Mouse (Mus musculus) MEL (cell line): ENCODE results near the gene Sox10. TPM values are rescaled to one million over a fixed set of nuclear protein-coding genes. Genes with fewer than 3 reads are reported as not detected.

ENCODE experiments used
- DNase-seq: peaks from one replicate; pipeline ENCODE4 v3.0.0; 2011; ENCODE audit warnings: low read depth, low spot score
- H3K27ac ChIP-seq: 2 replicates; pipeline ENCODE4 v1.5.1; 2012; ENCODE audit warnings: low read depth, mild to moderate bottlenecking, control low read depth, low read length, moderate library complexity; ENCODE audit not compliant: control insufficient read depth
- H3K27me3 ChIP-seq, 2 experiments: fragments of 150-350 bp in 1 of 2; sonication (generic) in 1 of 2; 2 replicates each; pipeline ENCODE4 v1.6.1; 2012; ENCODE audit warnings: low read length in 2 of 2, mild to moderate bottlenecking in 2 of 2, improper control_type of control experiment in 1 of 2, moderate library complexity in 1 of 2; ENCODE audit not compliant: insufficient read depth in 2 of 2, control insufficient read depth in 1 of 2
- H3K36me3 ChIP-seq, 2 experiments: 2 replicates each; pipeline ENCODE4 v1.6.1; 2012 to 2014; ENCODE audit warnings: low read length in 2 of 2, improper control_type of control experiment in 1 of 2, inconsistent platforms in 1 of 2, mild to moderate bottlenecking in 1 of 2; ENCODE audit not compliant: insufficient read depth in 2 of 2, control insufficient read depth in 1 of 2
- H3K4me1 ChIP-seq, 2 experiments: fragments of 150-350 bp in 1 of 2; sonication (generic) in 1 of 2; 2 replicates each; pipeline ENCODE4 v1.6.1; 2012; ENCODE audit warnings: low read length in 2 of 2, improper control_type of control experiment in 1 of 2, mild to moderate bottlenecking in 1 of 2; ENCODE audit not compliant: insufficient read depth in 2 of 2, control insufficient read depth in 1 of 2
- H3K4me3 ChIP-seq, 2 experiments: fragments of 150-350 bp in 1 of 2; sonication (generic) in 1 of 2; 2 replicates each; pipeline ENCODE4 v1.5.1; 2012; ENCODE audit warnings: low read depth in 2 of 2, low read length in 2 of 2, mild to moderate bottlenecking in 2 of 2, moderate library complexity in 2 of 2, control low read depth in 1 of 2, improper control_type of control experiment in 1 of 2; ENCODE audit not compliant: control insufficient read depth in 1 of 2, insufficient read depth in 1 of 2
- H3K79me2 ChIP-seq: 2 replicates; pipeline ENCODE4 v1.6.1; 2012; ENCODE audit warnings: mild to moderate bottlenecking, low read length, moderate library complexity; ENCODE audit not compliant: control insufficient read depth, poor library complexity, insufficient read depth
- H3K9ac ChIP-seq: 2 replicates; pipeline ENCODE4 v1.6.1; 2012; ENCODE audit warnings: low read depth, mild to moderate bottlenecking, control low read depth, low read length, moderate library complexity; ENCODE audit not compliant: control insufficient read depth, poor library complexity, severe bottlenecking
- H3K9me3 ChIP-seq: fragments of 150-350 bp; sonication (generic); replicated peaks from 2 replicates; pipeline ENCODE4 v1.6.1; 2012; ENCODE audit warnings: mild to moderate bottlenecking, low read length, improper control_type of control experiment, moderate library complexity; ENCODE audit not compliant: insufficient read depth
- CTCF ChIP-seq, 3 experiments: IDR thresholded peaks in 2 of 3; conservative IDR thresholded peaks in 1 of 3; 2 replicates each; pipeline ENCODE4 v1.5.1; 2011 to 2012; ENCODE audit warnings: low read length in 3 of 3, low read depth in 2 of 3, mild to moderate bottlenecking in 2 of 3, improper control_type of control experiment in 1 of 3, inconsistent platforms in 1 of 3, mixed read lengths in 1 of 3, moderate library complexity in 1 of 3; ENCODE audit not compliant: control insufficient read depth in 1 of 3, insufficient read depth in 1 of 3, poor library complexity in 1 of 3, severe bottlenecking in 1 of 3
- E2F4 ChIP-seq: IDR thresholded peaks from 2 replicates; pipeline ENCODE4 v1.6.1; 2011; ENCODE audit warnings: low read depth, low read length, improper control_type of control experiment, borderline replicate concordance
- ELF1 ChIP-seq: IDR thresholded peaks from 2 replicates; pipeline ENCODE4 v1.6.1; 2014; ENCODE audit warnings: low read depth, mild to moderate bottlenecking, inconsistent platforms, low read length, improper control_type of control experiment, moderate library complexity
- GATA1 ChIP-seq: IDR thresholded peaks from 2 replicates; pipeline ENCODE4 v1.6.1; 2011; ENCODE audit warnings: low read depth, low read length, improper control_type of control experiment
- HCFC1 ChIP-seq: IDR thresholded peaks from 2 replicates; pipeline ENCODE4 v1.6.1; 2012; ENCODE audit warnings: low read depth, mild to moderate bottlenecking, inconsistent platforms, low read length, improper control_type of control experiment, moderate library complexity
- JUND ChIP-seq: IDR thresholded peaks from 2 replicates; pipeline ENCODE4 v1.6.1; 2011; ENCODE audit warnings: low read depth, mild to moderate bottlenecking, improper control_type of control experiment, low read length
- MAX ChIP-seq: IDR thresholded peaks from 2 replicates; pipeline ENCODE4 v1.6.1; 2011; ENCODE audit warnings: low read length, improper control_type of control experiment
- MAZ ChIP-seq: IDR thresholded peaks from 2 replicates; pipeline ENCODE4 v1.6.1; 2012; ENCODE audit warnings: low read depth, mild to moderate bottlenecking, inconsistent platforms, low read length, improper control_type of control experiment
- MXI1 ChIP-seq: IDR thresholded peaks from 2 replicates; pipeline ENCODE4 v1.6.1; 2011; ENCODE audit warnings: mild to moderate bottlenecking, low read depth, low read length, improper control_type of control experiment
- MYC ChIP-seq: IDR thresholded peaks from 2 replicates; pipeline ENCODE4 v1.6.1; 2011; ENCODE audit warnings: low read depth, mild to moderate bottlenecking, low read length, improper control_type of control experiment, moderate library complexity
- NELFE ChIP-seq: IDR thresholded peaks from 2 replicates; pipeline ENCODE4 v1.6.1; 2011; ENCODE audit warnings: low read depth, low read length, improper control_type of control experiment
- NRF1 ChIP-seq: IDR thresholded peaks from 2 replicates; pipeline ENCODE4 v1.6.1; 2014; ENCODE audit warnings: low read depth, mild to moderate bottlenecking, inconsistent platforms, low read length, improper control_type of control experiment, moderate library complexity; ENCODE audit not compliant: poor library complexity, insufficient read depth, severe bottlenecking
- POLR2A ChIP-seq, 2 experiments: IDR thresholded peaks; 2 replicates each; pipeline ENCODE4 v1.6.1; 2011 to 2012; ENCODE audit warnings: low read length in 2 of 2, mild to moderate bottlenecking in 2 of 2, control low read depth in 1 of 2, improper control_type of control experiment in 1 of 2, low read depth in 1 of 2, moderate library complexity in 1 of 2; ENCODE audit not compliant: control insufficient read depth in 1 of 2, insufficient read depth in 1 of 2, poor library complexity in 1 of 2
- POLR2AphosphoS2 ChIP-seq: IDR thresholded peaks from 2 replicates; pipeline ENCODE4 v1.6.1; 2011; ENCODE audit warnings: low read length, improper control_type of control experiment
- POLR2AphosphoS5 ChIP-seq: IDR thresholded peaks from 2 replicates; pipeline ENCODE4 v1.6.1; 2012; ENCODE audit warnings: low read depth, borderline replicate concordance, mild to moderate bottlenecking, inconsistent platforms, low read length, moderate library complexity, mixed read lengths
- RAD21 ChIP-seq: IDR thresholded peaks from 2 replicates; pipeline ENCODE4 v1.6.1; 2011; ENCODE audit warnings: mild to moderate bottlenecking, low read depth, low read length, improper control_type of control experiment
- SIN3A ChIP-seq: IDR thresholded peaks from 2 replicates; pipeline ENCODE4 v1.6.1; 2012; ENCODE audit warnings: low read length, improper control_type of control experiment, inconsistent platforms
- SMC3 ChIP-seq: IDR thresholded peaks from 2 replicates; pipeline ENCODE4 v1.6.1; 2011; ENCODE audit warnings: low read depth, low read length, improper control_type of control experiment
- TBP ChIP-seq: IDR thresholded peaks from 2 replicates; pipeline ENCODE4 v1.8.0; 2011; ENCODE audit warnings: low read depth, low read length, improper control_type of control experiment
- TCF12 ChIP-seq: IDR thresholded peaks from 2 replicates; pipeline ENCODE4 v1.6.1; 2014; ENCODE audit warnings: low read depth, mild to moderate bottlenecking, inconsistent platforms, low read length, improper control_type of control experiment, moderate library complexity
- ZC3H11A ChIP-seq: IDR thresholded peaks from 2 replicates; pipeline ENCODE4 v1.6.1; 2012; ENCODE audit warnings: low read depth, mild to moderate bottlenecking, inconsistent platforms, low read length, improper control_type of control experiment
- ZMIZ1 ChIP-seq: IDR thresholded peaks from 2 replicates; pipeline ENCODE4 v1.6.1; 2012; ENCODE audit warnings: low read depth, mild to moderate bottlenecking, inconsistent platforms, low read length, improper control_type of control experiment, moderate library complexity
- ZNF384 ChIP-seq: IDR thresholded peaks from 2 replicates; pipeline ENCODE4 v1.6.1; 2012; ENCODE audit warnings: low read depth, mild to moderate bottlenecking, inconsistent platforms, low read length, improper control_type of control experiment
- polyA plus RNA-seq, 2 experiments: library from polyadenylated mRNA; stranded (reverse) in 1 of 2; unstranded in 1 of 2; fragments of >175 nt in 1 of 2; fragments of >200 nt in 1 of 2; gene quantifications; 2 replicates each; pipeline versions ENCODE4 v1.2.1 to v1.2.4; 2012; ENCODE audit warnings: low replicate concordance in 2 of 2, low read depth in 1 of 2; ENCODE audit not compliant: insufficient read length in 2 of 2, insufficient read depth in 1 of 2, missing spikeins in 1 of 2
- total RNA-seq: library from RNA; depleted of rRNA; stranded (reverse); fragments of 300-350 nt; gene quantifications from 2 replicates; pipeline ENCODE4 v1.2.3, GENCODE M21; 2012

Sox10 gene
- total and polyA plus RNA-seq, 3 experiments, result not detected

GRCm38 (mm10) chr15:79140866-79141565, 24.0 kb downstream of the Sox10 start, which contains the start of the genes Polr2f and 1700088E04Rik:
Gene Polr2f (plus strand): TSS chr15:79141009.
Gene 1700088E04Rik (minus strand): TSS chr15:79141253.
- peak within 1 kb of the TSS; percentile 45 for H3K27ac ChIP-seq
- TF ChIP-seq ELF1, result peak; percentile 98
- peak; percentile 43; the same call in 1 of the 2 replicates for TF ChIP-seq MAZ
- peak; percentile 97 for TF ChIP-seq NELFE
- 0 out of 2 replicates have a peak, but pooled peaks have one; percentile 33 for TF ChIP-seq GATA1
- TF ChIP-seq NRF1, result peak; percentile 95
- TF ChIP-seq ZC3H11A, result no peak
- peak; percentile 97 for TF ChIP-seq SIN3A
- TF ChIP-seq MXI1, result peak; percentile 95
- no peak for TF ChIP-seq RAD21
- TF ChIP-seq SMC3, result no peak
- peak; percentile 87 for TF ChIP-seq HCFC1
- TF ChIP-seq POLR2AphosphoS2, result peak; percentile 93
- TF ChIP-seq MYC, result peak; percentile 77
- 0 out of 2 replicates have a peak, but pooled peaks have one; percentile 12 for TF ChIP-seq TBP
- TF ChIP-seq ZMIZ1, result 0 out of 2 replicates have a peak, but pooled peaks have one; percentile 74
- TF ChIP-seq POLR2A (IDR thresholded peaks at IDR 0.05; ENCODE audit: control insufficient read depth in 1 of 2, insufficient read depth in 1 of 2, low read depth in 1 of 2, low read length in 2 of 2, poor library complexity in 1 of 2), result peak; percentile 85 to 97
- no peak for TF ChIP-seq E2F4
- TF ChIP-seq MAX, result peak; percentile 83
- no peak for TF ChIP-seq JUND
- peaks cover 3 to 6% of the 10 kb centered on the region in 2 experiments; a peak in 3 of 4 replicates for H3K36me3 ChIP-seq

GRCm38 (mm10) chr15:79139640-79140039, 25.4 kb downstream of the Sox10 start:
- H3K4me3 ChIP-seq, result no peak overlapping the region
- DNase-seq, result peak; percentile 31
- TF ChIP-seq TCF12 (no peak), SIN3A (peak; percentile 45; the same call in 1 of the 2 replicates), POLR2AphosphoS5 (no peak), CTCF (IDR thresholded peaks at IDR 0.05 in 2 of 3, conservative IDR thresholded peaks at IDR 0.05 in 1 of 3; ENCODE audit: control insufficient read depth in 1 of 3, insufficient read depth in 1 of 3, low read depth in 2 of 3, low read length in 3 of 3, poor library complexity in 1 of 3, severe bottlenecking in 1 of 3) (peak; percentile 30 to 44 (median 41); a peak in 5 of 6 replicates), ZNF384 (peak; percentile 62), SMC3 (0 out of 2 replicates have a peak, but pooled peaks have one; percentile 14), MYC (peak; percentile 85)

More at GRCm38 (mm10) chr15:79140866-79141565, 24.0 kb downstream of the Sox10 start, which contains the start of the genes Polr2f and 1700088E04Rik:
- no peaks in the 10 kb centered on the region for H3K9me3 ChIP-seq
- H3K27me3 ChIP-seq, result no peaks in the 10 kb centered on the region
- DNase-seq, result peak; percentile 96
- peaks cover 23% of the 10 kb centered on the region for H3K79me2 ChIP-seq
- H3K4me3 ChIP-seq, result peak within 1 kb of the TSS; percentile 84 to 88
- H3K4me1 ChIP-seq, result peaks cover 3 to 9% of the 10 kb centered on the region in 2 experiments; a peak in 2 of 4 replicates
- peak within 1 kb of the TSS; percentile 85 for H3K9ac ChIP-seq

More at GRCm38 (mm10) chr15:79139640-79140039, 25.4 kb downstream of the Sox10 start:
- Histone ChIP-seq H3K9me3 (no peaks in the 10 kb centered on the region), H3K27ac (no peak overlapping the region), H3K4me1 (peaks cover 3 to 9% of the 10 kb centered on the region in 2 experiments; a peak in 2 of 4 replicates), H3K9ac (no peak overlapping the region), H3K36me3 (peaks cover 3 to 6% of the 10 kb centered on the region in 2 experiments; a peak in 3 of 4 replicates), H3K79me2 (peaks cover 23% of the 10 kb centered on the region), H3K27me3 (no peaks in the 10 kb centered on the region)
